Mouse (Mus musculus) heart, adult 8-10 months (tissue): ENCODE measurements around the gene Otof. TPM values are rescaled to one million over a fixed set of nuclear protein-coding genes. Genes with fewer than 3 reads are reported as not detected.

Experiments
- DNase-seq: peaks from one replicate; pipeline ENCODE4 v3.0.0; 2022; ENCODE audit warnings: low spot score
- total RNA-seq, 4 experiments: library from RNA; stranded (reverse); gene quantifications; 2 replicates each; pipeline ENCODE4 v1.2.4; 2022

The Otof gene
- total RNA-seq, 4 experiments from 2014 or later = 0.03 TPM; not detected in 3

GRCm38 (mm10) chr5:30341601-30342365 is 119.9 kb downstream of the Otof start:
- no peak for DNase-seq

- DNase-seq = no peak
Observed at GRCm38 (mm10) chr5:30340815-30341214, 120.9 kb downstream of the Otof start.

Other genes with a start within 250 kb of the Otof start
- 10 to 100 TPM; 14.0 to 18.9 (median 16.1) TPM for gene Selenoi, start 229.4 kb downstream of the Otof start, total RNA-seq
- not detected for gene Drc1, start 180.5 kb downstream of the Otof start, total RNA-seq
- gene 1700001C02Rik, start 4.1 kb upstream of the Otof start, total RNA-seq = not detected
- gene Cib4, start 83.9 kb upstream of the Otof start, total RNA-seq = not detected
- 100 to 1,000 TPM; 268 to 282 (median 276) TPM for gene Kcnk3, start 126.2 kb upstream of the Otof start, total RNA-seq
- 10 to 100 TPM; 48.3 to 60.9 (median 54.9) TPM for gene Slc35f6, start 186.0 kb upstream of the Otof start, total RNA-seq
- 10 to 100 TPM; 50.6 to 80.0 (median 64.5) TPM for gene Cenpa, start 204.8 kb upstream of the Otof start, total RNA-seq
- gene Dpysl5, start 249.6 kb upstream of the Otof start, total RNA-seq = 1 to 10 TPM in 2 of 4 experiments, under 1 TPM in 2; 0.57 to 1.4 (median 0.91) TPM